Mouse (Mus musculus) right cerebral cortex, postnatal 4 days (tissue): ENCODE measurements around the gene Trim27.
A peak's percentile ranks its signal among the peaks of the same experiment; 100 is the strongest.

Experiments
- DNase-seq: peaks from one replicate; pipeline ENCODE4 v3.0.0-alpha.2; 2022

Trim27 gene

GRCm38 (mm10) chr13:21179367-21179723, at the start of gene Trim27:
Trim27 (plus strand) TSS chr13:21179445.
- DNase-seq, result no peak

GRCm38 (mm10) chr13:21142421-21142820, 36.8 kb upstream of the Trim27 start:
- no peak for DNase-seq

- DNase-seq, result no peak
Observed at GRCm38 (mm10) chr13:21145767-21146166, 33.5 kb upstream of the Trim27 start, which contains the start of gene Olfr1368. Olfr1368 (minus strand) TSS chr13:21145867.

- no peak for DNase-seq
Observed at GRCm38 (mm10) chr13:21155888-21156287, 23.4 kb upstream of the Trim27 start.

GRCm38 (mm10) chr13:21158071-21158470, 21.2 kb upstream of the Trim27 start:
- no peak for DNase-seq

- DNase-seq, result peak; percentile 94
Observed at GRCm38 (mm10) chr13:21158785-21159474, 20.3 kb upstream of the Trim27 start.

GRCm38 (mm10) chr13:21159475-21159819, 19.8 kb upstream of the Trim27 start:
- DNase-seq, result no peak

GRCm38 (mm10) chr13:21160041-21160511, 19.2 kb upstream of the Trim27 start:
- no peak for DNase-seq

- peak; percentile 92 for DNase-seq
Observed at GRCm38 (mm10) chr13:21160657-21161590, 18.3 kb upstream of the Trim27 start.

- DNase-seq, result no peak
Observed at GRCm38 (mm10) chr13:21161591-21161990, 17.7 kb upstream of the Trim27 start.

- no peak for DNase-seq
Observed at GRCm38 (mm10) chr13:21162591-21162990, 16.7 kb upstream of the Trim27 start.

GRCm38 (mm10) chr13:21166936-21167909, 12.0 kb upstream of the Trim27 start:
- DNase-seq, result peak; percentile 79

- no peak for DNase-seq
Observed at GRCm38 (mm10) chr13:21167910-21168300, 11.3 kb upstream of the Trim27 start.

GRCm38 (mm10) chr13:21168371-21169011, 10.8 kb upstream of the Trim27 start:
- no peak for DNase-seq

- DNase-seq, result no peak
Observed at GRCm38 (mm10) chr13:21169121-21169656, 10.1 kb upstream of the Trim27 start.

GRCm38 (mm10) chr13:21169657-21170430, 9.4 kb upstream of the Trim27 start:
- peak; percentile 73 for DNase-seq

GRCm38 (mm10) chr13:21170431-21171155, 8.7 kb upstream of the Trim27 start:
- no peak for DNase-seq

- peak; percentile 47 for DNase-seq
Observed at GRCm38 (mm10) chr13:21171156-21171530, 8.1 kb upstream of the Trim27 start.

GRCm38 (mm10) chr13:21171600-21172150, 7.6 kb upstream of the Trim27 start:
- DNase-seq, result no peak
